Mouse (Mus musculus): ENCODE data around the gene Higd1a.

DNA sequence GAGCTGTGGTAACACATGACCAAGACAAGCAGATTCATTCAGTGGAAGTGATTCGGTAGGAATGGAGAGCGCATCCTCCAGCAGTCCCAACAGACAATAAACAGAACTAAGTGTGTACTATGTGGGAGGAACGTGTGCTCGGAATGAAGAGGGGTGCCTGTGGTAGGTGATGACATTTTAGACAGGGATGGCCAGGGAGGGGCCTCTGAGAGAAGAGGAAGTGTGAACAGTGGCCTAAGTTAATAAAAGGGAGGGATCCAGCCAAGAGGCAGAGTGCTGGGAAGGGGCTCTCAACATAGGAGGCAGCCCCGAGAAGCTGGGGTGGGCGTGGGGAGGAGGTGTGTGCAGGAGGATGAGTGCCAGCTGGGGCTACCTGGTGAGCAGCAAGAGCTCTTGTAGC lies 29.8 kb downstream of the Higd1a start:
- TF ChIP-seq POLR2A (IDR thresholded peaks at IDR 0.05; ENCODE audit: insufficient read depth, low read length): no peak
- no peak for TF ChIP-seq CTCF (IDR thresholded peaks at IDR 0.05; ENCODE audit: low read depth, low read length)
- no peak for TF ChIP-seq EP300 (IDR thresholded peaks at IDR 0.05; ENCODE audit: insufficient read depth, low read depth, low read length)

All from ES-Bruce4 (cell line).